Mouse (Mus musculus): ENCODE measurements around the gene Ndrg3.

DNA sequence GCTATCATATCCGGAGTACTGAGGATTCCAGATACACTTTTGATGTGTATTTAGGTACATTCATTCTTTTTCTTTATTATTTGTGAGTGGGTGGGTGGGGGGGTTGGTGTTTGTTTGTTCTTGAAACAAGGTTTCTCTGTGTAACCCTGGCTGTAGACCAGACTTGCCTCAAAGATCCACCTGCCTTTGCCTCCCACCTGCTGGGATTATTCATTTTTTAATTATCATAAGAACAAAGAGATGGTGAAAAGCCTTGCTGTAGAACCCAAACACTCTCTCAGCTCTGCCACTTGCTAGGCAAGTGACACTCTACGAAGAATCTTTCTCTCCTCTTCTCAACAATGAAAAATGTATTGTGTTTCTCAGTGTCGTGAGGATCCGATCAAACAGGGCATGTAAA is 27.4 kb upstream of the Ndrg3 start:
- TF ChIP-seq POLR2A (IDR thresholded peaks at IDR 0.05; ENCODE audit: low read depth, low read length), result no peak
- TF ChIP-seq CTCF (IDR thresholded peaks at IDR 0.05; ENCODE audit: extremely low read depth, insufficient read depth, insufficient read length, insufficient replicate concordance), result no peak
